ENCODE assay signal across 21 mouse cellular contexts in the genomic region with DNA sequence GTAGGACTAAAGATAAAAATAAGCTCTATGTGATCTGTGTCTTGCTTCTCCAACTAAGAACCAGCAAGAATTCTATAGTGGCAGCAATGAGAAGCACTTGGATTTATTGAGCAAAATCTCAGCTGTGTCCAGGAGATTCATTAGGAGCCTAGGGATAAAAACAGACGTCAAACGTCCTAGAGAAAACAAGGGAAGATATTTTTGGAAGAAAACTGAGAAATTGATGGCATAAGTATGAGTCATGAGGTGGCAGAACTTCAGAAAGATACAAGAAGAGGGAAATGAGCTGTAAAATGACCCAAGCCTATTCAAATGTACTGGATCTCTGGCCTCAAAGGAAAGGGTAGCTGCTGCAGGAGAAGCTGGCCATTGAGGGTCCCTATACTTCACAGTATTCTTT.
A peak's percentile ranks its signal among the peaks of the same experiment; 100 is the strongest.
DNase-seq lines count a peak whose midpoint lies in the region; ATAC-seq and TF ChIP-seq lines count a peak whose summit lies in the region.
"Had no signal": no experiment of that assay in that cellular context is flagged by ENCODE, and none has a peak within 500 bp of the region (broad histone marks: within the 10 kb centered on the region; RNA-seq: fewer than 3 reads in every experiment).

No protein-coding gene starts in this region.

- H3K27me3 ChIP-seq in lung, embryonic 14.5 days (ENCODE audit: insufficient read depth, low read length): no peaks in the 10 kb centered on the region
- no peaks in the 10 kb centered on the region for H3K27me3 ChIP-seq in hindbrain, postnatal 0 days (ENCODE audit: insufficient read depth, low read length)
- H3K27me3 ChIP-seq: embryonic facial prominence, embryonic 15.5 days; heart, embryonic 15.5 days; intestine, embryonic 15.5 days had no signal

- no peak overlapping the region for H3K4me3 ChIP-seq in lung, embryonic 14.5 days (ENCODE audit: low read depth, low read length)
- H3K4me3 ChIP-seq in hindbrain, postnatal 0 days (ENCODE audit: low read length): no peak overlapping the region
- H3K4me3 ChIP-seq: embryonic facial prominence, embryonic 15.5 days; erythroblast, embryonic 14.5 days; forebrain, embryonic 10.5 days; heart, embryonic 15.5 days; hindbrain, embryonic 13.5 days; intestine, embryonic 15.5 days had no signal

- H3K36me3 ChIP-seq in lung, embryonic 14.5 days (ENCODE audit: insufficient read depth): no peaks in the 10 kb centered on the region
- H3K36me3 ChIP-seq in hindbrain, postnatal 0 days (ENCODE audit: insufficient read depth, low read length): no peaks in the 10 kb centered on the region
- H3K36me3 ChIP-seq: embryonic facial prominence, embryonic 15.5 days; forebrain, embryonic 10.5 days; heart, embryonic 15.5 days; hindbrain, embryonic 13.5 days; intestine, embryonic 15.5 days had no signal

- no peak overlapping the region for H3K9ac ChIP-seq in lung, embryonic 14.5 days
- H3K9ac ChIP-seq in hindbrain, postnatal 0 days (replicated peaks; ENCODE audit: low read length): no peak overlapping the region
- H3K9ac ChIP-seq: embryonic facial prominence, embryonic 15.5 days; heart, embryonic 15.5 days; hindbrain, embryonic 13.5 days; intestine, embryonic 15.5 days had no signal

- DNase-seq in lung, embryonic 14.5 days: peak; percentile 54
- no peak for DNase-seq in lung, postnatal 14 days
- DNase-seq in lung, postnatal 10 days: peak; percentile 3
- no peak for DNase-seq in lung, postnatal 25 days (ENCODE audit: low spot score)
- DNase-seq in brain, adult 2 months (ENCODE audit: low read depth, low spot score): peak; percentile 15
- no peak for DNase-seq in cerebellum, adult 8-10 months
- DNase-seq in hindbrain, postnatal 0 days (ENCODE audit: low spot score): no peak
- DNase-seq: adrenal gland, postnatal 36 days; cerebellum, adult 11-12 months; cerebellum, adult 9-11 months; embryo, embryonic 11 days; gastrocnemius, postnatal 36 days; heart, postnatal 14 days had no signal

- no peak overlapping the region for H3K27ac ChIP-seq in lung, embryonic 14.5 days (ENCODE audit: low read depth)
- no peak overlapping the region for H3K27ac ChIP-seq in hindbrain, postnatal 0 days
- H3K27ac ChIP-seq: embryonic facial prominence, embryonic 15.5 days; forebrain, embryonic 10.5 days; heart, embryonic 15.5 days; hindbrain, embryonic 13.5 days; intestine, embryonic 15.5 days had no signal

- H3K4me2 ChIP-seq in lung, embryonic 14.5 days: no peak overlapping the region
- no peak overlapping the region for H3K4me2 ChIP-seq in hindbrain, postnatal 0 days (ENCODE audit: low read depth, low read length)
- H3K4me2 ChIP-seq: embryonic facial prominence, embryonic 15.5 days; heart, embryonic 11.5 days; heart, embryonic 15.5 days; hindbrain, embryonic 13.5 days; intestine, embryonic 15.5 days had no signal

- H3K9me3 ChIP-seq in lung, embryonic 14.5 days (ENCODE audit: low read depth, low read length): no peaks in the 10 kb centered on the region
- no peaks in the 10 kb centered on the region for H3K9me3 ChIP-seq in hindbrain, postnatal 0 days (ENCODE audit: low read length)
- H3K9me3 ChIP-seq: embryonic facial prominence, embryonic 15.5 days; forebrain, embryonic 10.5 days; heart, embryonic 15.5 days; hindbrain, embryonic 13.5 days; intestine, embryonic 15.5 days had no signal

- 17% methylated on average over 2 of the region's 2 CpGs for WGBS in lung, embryonic 14.5 days
- 52% methylated on average over 2 of the region's 2 CpGs for WGBS in hindbrain, postnatal 0 days

- H3K4me1 ChIP-seq in lung, embryonic 14.5 days (ENCODE audit: insufficient read depth): no peaks in the 10 kb centered on the region
- H3K4me1 ChIP-seq in hindbrain, postnatal 0 days (ENCODE audit: insufficient read depth, low read length): no peaks in the 10 kb centered on the region
- H3K4me1 ChIP-seq: embryonic facial prominence, embryonic 15.5 days; forebrain, embryonic 10.5 days; heart, embryonic 15.5 days; hindbrain, embryonic 13.5 days; intestine, embryonic 15.5 days had no signal

- TF ChIP-seq CTCF in lung, embryonic 14.5 days (IDR thresholded peaks at IDR 0.05; ENCODE audit: low read depth): no peak
- TF ChIP-seq CTCF in hindbrain, postnatal 0 days (IDR thresholded peaks at IDR 0.05; ENCODE audit: low read depth): no peak

- ATAC-seq in lung, embryonic 14.5 days (ENCODE audit: insufficient read depth): peak; percentile 58; the same call in 1 of the 2 replicates
- no peak for ATAC-seq in hindbrain, postnatal 0 days
- ATAC-seq: forebrain, embryonic 14.5 days; intestine, embryonic 15.5 days had no signal

Comparison
In these comparisons a context has a peak if more than half of its experiments do, and no peak if none do; other contexts are left out.
1. DNase-seq: peak in lung, embryonic 14.5 days (single experiment), lung, postnatal 10 days (single experiment) and brain, adult 2 months (single experiment); none in lung, postnatal 14 days (single experiment), lung, postnatal 25 days (single experiment), cerebellum, adult 8-10 months (single experiment) and hindbrain, postnatal 0 days (single experiment).